Mouse (Mus musculus): ENCODE measurements at regions not wholly inside any gene's neighbourhood (a gene's known extent, or its start where the extent isn't known, plus 50 kb on each side); places are given as distances from the start of the nearest gene placed in this dataset.

- no peak for TF ChIP-seq EP300 (IDR thresholded peaks at IDR 0.05; ENCODE audit: low read depth)
- no peak for TF ChIP-seq CTCF (IDR thresholded peaks at IDR 0.05; ENCODE audit: low read depth)
Measured at GRCm38 (mm10) chr9:25387876-25388650, 93.3 kb upstream of the Eepd1 start.

Measured in liver, postnatal 0 days (tissue).